Mouse (Mus musculus): Measurements from ENCODE around the gene Slc25a39. TPM values are rescaled to one million over a fixed set of nuclear protein-coding genes. Genes with fewer than 3 reads are reported as not detected.

Gene Slc25a39
- total RNA-seq (2014; rRNA removed) (181 and 243 TPM in 2 replicates), polyA plus RNA-seq (2012; rRNA removed) (1,099 and 1,182 TPM in 2 replicates)

GRCm38 (mm10) chr11:102407834-102408215, at the start of gene Slc25a39:
Slc25a39 (minus strand) TSS chr11:102407946.
- peak within 1 kb of the TSS; percentile 90 for H3K4me3 ChIP-seq (ENCODE audit: insufficient read depth, low read depth, low read length)
- peaks cover 10% of the 10 kb centered on the region for H3K36me3 ChIP-seq (ENCODE audit: control insufficient read depth, insufficient read depth, low read length)
- H3K27me3 ChIP-seq (ENCODE audit: control insufficient read depth, insufficient read depth, low read length): no peaks in the 10 kb centered on the region
- WGBS: under 1% methylated on average over 19 of the region's 19 CpGs
- H3K27ac ChIP-seq (replicated peaks; ENCODE audit: insufficient read depth, low read depth, low read length): peak within 1 kb of the TSS; percentile 99
- peaks cover 26% of the 10 kb centered on the region for H3K4me1 ChIP-seq (ENCODE audit: control insufficient read depth, insufficient read depth, low read length)
- TF ChIP-seq CTCF (IDR thresholded peaks at IDR 0.05; ENCODE audit: low read depth, low read length): no peak
- no peak for TF ChIP-seq POLR2A (IDR thresholded peaks at IDR 0.05; ENCODE audit: extremely low read depth, insufficient read depth, low read length)
- peak; percentile 84 for DNase-seq (ENCODE audit: extremely low read depth, low read depth, low spot score)
- H3K79me2 ChIP-seq (ENCODE audit: control insufficient read depth, insufficient read depth, low read length): peaks cover 7% of the 10 kb centered on the region; the same call in 1 of the 2 replicates
- peak within 1 kb of the TSS; percentile 97 for H3K9ac ChIP-seq (ENCODE audit: low read depth, low read length)

- peak overlapping the region; percentile 67 for H3K4me3 ChIP-seq (ENCODE audit: insufficient read depth, low read depth, low read length)
- H3K27ac ChIP-seq (replicated peaks; ENCODE audit: insufficient read depth, low read depth, low read length): peak overlapping the region; percentile 24; the same call in 1 of the 2 replicates
- no peaks in the 10 kb centered on the region for H3K36me3 ChIP-seq (ENCODE audit: control insufficient read depth, insufficient read depth, low read length)
- no peaks in the 10 kb centered on the region for H3K27me3 ChIP-seq (ENCODE audit: control insufficient read depth, insufficient read depth, low read length)
- H3K79me2 ChIP-seq (ENCODE audit: control insufficient read depth, insufficient read depth, low read length): no peaks in the 10 kb centered on the region
- TF ChIP-seq POLR2A (IDR thresholded peaks at IDR 0.05; ENCODE audit: extremely low read depth, insufficient read depth, low read length) (no peak), CTCF (IDR thresholded peaks at IDR 0.05; ENCODE audit: low read depth, low read length) (peak; percentile 58)
- peak; percentile 80 for DNase-seq (ENCODE audit: extremely low read depth, low read depth, low spot score)
- peak overlapping the region; percentile 71 for H3K9ac ChIP-seq (ENCODE audit: low read depth, low read length)
- under 1% methylated on average over 35 of the region's 40 CpGs for WGBS
- H3K4me1 ChIP-seq (ENCODE audit: control insufficient read depth, insufficient read depth, low read length): peaks cover 3% of the 10 kb centered on the region; the same call in 1 of the 2 replicates
Measured at GRCm38 (mm10) chr11:102455740-102456396, 48.1 kb upstream of the Slc25a39 start.

GRCm38 (mm10) chr11:102453131-102453530, 45.4 kb upstream of the Slc25a39 start:
- Histone ChIP-seq H3K9ac (ENCODE audit: low read depth, low read length) (no peak overlapping the region), H3K79me2 (ENCODE audit: control insufficient read depth, insufficient read depth, low read length) (no peaks in the 10 kb centered on the region), H3K4me1 (ENCODE audit: control insufficient read depth, insufficient read depth, low read length) (peaks cover 3% of the 10 kb centered on the region; the same call in 1 of the 2 replicates), H3K36me3 (ENCODE audit: control insufficient read depth, insufficient read depth, low read length) (no peaks in the 10 kb centered on the region), H3K4me3 (ENCODE audit: insufficient read depth, low read depth, low read length) (no peak overlapping the region), H3K27ac (replicated peaks; ENCODE audit: insufficient read depth, low read depth, low read length) (no peak overlapping the region), H3K27me3 (ENCODE audit: control insufficient read depth, insufficient read depth, low read length) (peaks cover 4% of the 10 kb centered on the region; the same call in 1 of the 2 replicates)
- DNase-seq (ENCODE audit: extremely low read depth, low read depth, low spot score): no peak
- 63% methylated on average over 10 of the region's 10 CpGs for WGBS
- TF ChIP-seq CTCF (IDR thresholded peaks at IDR 0.05; ENCODE audit: low read depth, low read length) (no peak), POLR2A (IDR thresholded peaks at IDR 0.05; ENCODE audit: extremely low read depth, insufficient read depth, low read length) (no peak)

- 60% methylated on average over 17 of the region's 17 CpGs for WGBS
Measured at GRCm38 (mm10) chr11:102449043-102450008, 41.6 kb upstream of the Slc25a39 start.

GRCm38 (mm10) chr11:102448327-102448726, 40.6 kb upstream of the Slc25a39 start:
- 26% methylated on average over 8 of the region's 8 CpGs for WGBS
- Histone ChIP-seq H3K4me3 (ENCODE audit: insufficient read depth, low read depth, low read length) (no peak overlapping the region), H3K27me3 (ENCODE audit: control insufficient read depth, insufficient read depth, low read length) (peaks cover 19% of the 10 kb centered on the region), H3K4me1 (ENCODE audit: control insufficient read depth, insufficient read depth, low read length) (no peaks in the 10 kb centered on the region), H3K9ac (ENCODE audit: low read depth, low read length) (no peak overlapping the region), H3K36me3 (ENCODE audit: control insufficient read depth, insufficient read depth, low read length) (no peaks in the 10 kb centered on the region), H3K27ac (replicated peaks; ENCODE audit: insufficient read depth, low read depth, low read length) (no peak overlapping the region), H3K79me2 (ENCODE audit: control insufficient read depth, insufficient read depth, low read length) (no peaks in the 10 kb centered on the region)
- TF ChIP-seq POLR2A (IDR thresholded peaks at IDR 0.05; ENCODE audit: extremely low read depth, insufficient read depth, low read length) (no peak), CTCF (IDR thresholded peaks at IDR 0.05; ENCODE audit: low read depth, low read length) (no peak)
- no peak for DNase-seq (ENCODE audit: extremely low read depth, low read depth, low spot score)

More at GRCm38 (mm10) chr11:102449043-102450008, 41.6 kb upstream of the Slc25a39 start:
- H3K27me3 ChIP-seq (ENCODE audit: control insufficient read depth, insufficient read depth, low read length): peaks cover 19% of the 10 kb centered on the region
- no peaks in the 10 kb centered on the region for H3K4me1 ChIP-seq (ENCODE audit: control insufficient read depth, insufficient read depth, low read length)
- TF ChIP-seq CTCF (IDR thresholded peaks at IDR 0.05; ENCODE audit: low read depth, low read length): no peak
- no peak for TF ChIP-seq POLR2A (IDR thresholded peaks at IDR 0.05; ENCODE audit: extremely low read depth, insufficient read depth, low read length)
- H3K36me3 ChIP-seq (ENCODE audit: control insufficient read depth, insufficient read depth, low read length): no peaks in the 10 kb centered on the region
- no peak overlapping the region for H3K4me3 ChIP-seq (ENCODE audit: insufficient read depth, low read depth, low read length)
- no peak for DNase-seq (ENCODE audit: extremely low read depth, low read depth, low spot score)
- no peaks in the 10 kb centered on the region for H3K79me2 ChIP-seq (ENCODE audit: control insufficient read depth, insufficient read depth, low read length)
- H3K9ac ChIP-seq (ENCODE audit: low read depth, low read length): no peak overlapping the region
- no peak overlapping the region for H3K27ac ChIP-seq (replicated peaks; ENCODE audit: insufficient read depth, low read depth, low read length)
